Mouse (Mus musculus): ENCODE data around the gene Sema6d. TPM values are rescaled to one million over a fixed set of nuclear protein-coding genes. Genes with fewer than 3 reads are reported as not detected.

The Sema6d gene
- polyA plus RNA-seq (2017; shearing (Covaris generic)), result 0.35 TPM

GRCm38 (mm10) chr2:124089813-124090230 lies at the start of gene Sema6d:
TSS of gene Sema6d (plus strand) at chr2:124089969.

Measured in effector memory CD4-positive, alpha-beta T cell, adult 7 months (primary cell).